In the genomic region with DNA sequence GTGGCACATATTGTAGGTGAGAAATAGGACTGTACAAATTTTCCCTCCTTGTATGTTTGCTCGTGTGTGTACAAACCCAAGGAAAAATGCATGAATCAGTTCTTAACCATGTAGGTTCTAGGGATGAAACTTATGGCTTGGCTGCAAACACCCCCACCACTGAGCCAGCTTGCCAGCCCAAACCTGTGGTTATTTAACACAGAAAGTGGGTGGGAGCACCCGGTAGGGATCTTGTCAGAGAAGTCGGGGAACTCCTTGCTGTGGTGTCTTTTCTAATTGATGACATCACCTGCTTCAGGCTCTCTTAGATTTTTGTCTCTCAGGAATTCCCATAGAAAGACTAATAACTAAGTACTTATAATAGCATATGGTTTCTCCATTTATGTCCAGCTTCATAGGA, we compare ENCODE assay signal across 29 mouse cellular contexts. TPM values are rescaled to one million over a fixed set of nuclear protein-coding genes. Genes with fewer than 3 reads are reported as not detected.
"Had no signal": no experiment of that assay in that cellular context is flagged by ENCODE, and none has a peak within 500 bp of the region (broad histone marks: within the 10 kb centered on the region; RNA-seq: fewer than 3 reads in every experiment).

No protein-coding gene starts in this region.

- H3K4me3 ChIP-seq: embryonic facial prominence, embryonic 10.5 days; embryonic facial prominence, embryonic 12.5 days; embryonic facial prominence, embryonic 13.5 days; embryonic facial prominence, embryonic 15.5 days; erythroblast, embryonic 14.5 days; forebrain, embryonic 10.5 days; forebrain, embryonic 12.5 days; forebrain, embryonic 13.5 days; forebrain, embryonic 15.5 days; gastrocnemius, adult 2 months; heart, adult 2 months had no signal

- H3K4me2 ChIP-seq: embryonic facial prominence, embryonic 12.5 days; embryonic facial prominence, embryonic 13.5 days; embryonic facial prominence, embryonic 15.5 days; forebrain, embryonic 12.5 days; forebrain, embryonic 13.5 days; forebrain, embryonic 15.5 days had no signal

- H3K36me3 ChIP-seq: forebrain, embryonic 15.5 days had no signal

- H3K9ac ChIP-seq: embryonic facial prominence, embryonic 12.5 days; embryonic facial prominence, embryonic 13.5 days; embryonic facial prominence, embryonic 15.5 days; forebrain, embryonic 12.5 days; forebrain, embryonic 13.5 days; forebrain, embryonic 15.5 days; forebrain, postnatal 0 days had no signal

- ATAC-seq: forebrain, embryonic 13.5 days; forebrain, embryonic 14.5 days; forebrain, embryonic 15.5 days; forebrain, embryonic 16.5 days; forebrain, postnatal 0 days had no signal

- H3K27me3 ChIP-seq: embryonic facial prominence, embryonic 12.5 days; embryonic facial prominence, embryonic 13.5 days; embryonic facial prominence, embryonic 15.5 days; forebrain, embryonic 12.5 days; forebrain, embryonic 13.5 days; forebrain, embryonic 15.5 days had no signal

- H3K9me3 ChIP-seq: embryonic facial prominence, embryonic 10.5 days; embryonic facial prominence, embryonic 12.5 days; embryonic facial prominence, embryonic 13.5 days; embryonic facial prominence, embryonic 15.5 days; forebrain, embryonic 10.5 days; forebrain, embryonic 12.5 days; forebrain, embryonic 13.5 days; forebrain, embryonic 15.5 days had no signal

- H3K27ac ChIP-seq: embryonic facial prominence, embryonic 10.5 days; embryonic facial prominence, embryonic 12.5 days; embryonic facial prominence, embryonic 13.5 days; embryonic facial prominence, embryonic 15.5 days; forebrain, embryonic 10.5 days; forebrain, embryonic 12.5 days; forebrain, embryonic 13.5 days; forebrain, embryonic 15.5 days; gastrocnemius, adult 2 months; heart, adult 2 months had no signal

- H3K4me1 ChIP-seq: embryonic facial prominence, embryonic 12.5 days; embryonic facial prominence, embryonic 13.5 days; embryonic facial prominence, embryonic 15.5 days; forebrain, embryonic 15.5 days had no signal

- DNase-seq: cerebellum, adult 2 months; cerebellum, adult 8-10 months; cerebellum, adult 9-10 months; cerebellum, adult 9-11 months; cerebellum, postnatal 10 days; cerebellum, postnatal 14 days; cerebellum, postnatal 25 days; cerebellum, postnatal 36 days; embryo, embryonic 11 days; forebrain, postnatal 0 days; gastrocnemius, adult 2 months; gastrocnemius, postnatal 10 days; gastrocnemius, postnatal 14 days; gastrocnemius, postnatal 25 days; gastrocnemius, postnatal 36 days; heart, adult 11 months; heart, adult 18-20 months; heart, adult 2 months had no signal

RNA-seq across cellular contexts. Expression of gene Wdr92, which starts 5.7 kb away (rescaled TPM):
- polyA plus RNA-seq: erythroblast, embryonic 14.5 days had no signal
